ENCODE assay signal across 16 mouse cellular contexts in the genomic region with DNA sequence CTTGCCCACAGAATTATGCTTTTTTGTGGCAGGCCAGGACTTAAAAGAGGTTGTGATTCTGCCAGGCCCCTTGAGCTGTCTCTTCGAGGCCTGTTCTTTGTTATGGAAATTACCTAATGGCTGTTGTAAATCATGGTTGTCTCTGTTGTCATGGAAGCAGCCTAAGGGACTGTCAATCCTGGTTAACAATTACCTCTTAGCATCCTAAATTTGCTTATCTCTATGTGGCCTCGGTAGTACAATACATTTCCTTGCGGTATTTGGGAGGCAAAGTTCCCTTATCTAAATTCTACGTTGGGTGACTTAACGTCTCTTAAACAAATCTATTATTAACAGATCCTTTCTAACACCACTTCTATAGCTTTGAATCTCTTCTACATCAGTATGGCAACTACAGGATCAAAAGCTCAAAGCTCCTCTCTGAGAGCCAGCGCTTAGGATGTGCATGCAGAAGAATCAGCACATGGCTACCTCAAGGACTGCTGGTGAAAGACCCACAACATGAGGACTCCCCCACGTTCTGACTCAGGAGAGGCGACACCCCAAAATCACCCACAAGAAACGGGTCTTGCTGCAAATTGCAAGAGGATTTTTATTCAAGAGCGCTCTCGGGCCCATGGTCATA. TPM values are rescaled to one million over a fixed set of nuclear protein-coding genes. Genes with fewer than 3 reads are reported as not detected.
A peak's percentile ranks its signal among the peaks of the same experiment; 100 is the strongest.
DNase-seq lines count a peak whose midpoint lies in the region; ATAC-seq and TF ChIP-seq lines count a peak whose summit lies in the region.
"Had no signal": no experiment of that assay in that cellular context is flagged by ENCODE, and none has a peak within 500 bp of the region (broad histone marks: within the 10 kb centered on the region; RNA-seq: fewer than 3 reads in every experiment).

No protein-coding gene starts in this region.

- no peak for ATAC-seq in midbrain, postnatal 0 days (ENCODE audit: low FRiP score)
- peak; percentile 77 for ATAC-seq in forebrain, embryonic 13.5 days
- peak; percentile 31; the same call in 1 of the 2 replicates for ATAC-seq in intestine, postnatal 0 days

- WGBS in midbrain, embryonic 10.5 days = 23% methylated on average over 11 of the region's 11 CpGs
- 28% methylated on average over 11 of the region's 11 CpGs for WGBS in midbrain, postnatal 0 days
- WGBS in forebrain, embryonic 13.5 days = 24% methylated on average over 11 of the region's 11 CpGs
- 40% methylated on average over 11 of the region's 11 CpGs for whole genome bisulfite sequencing in intestine, postnatal 0 days

- H3K4me3 ChIP-seq in midbrain, embryonic 10.5 days = peak overlapping the region; percentile 24
- no peak overlapping the region for H3K4me3 ChIP-seq in midbrain, postnatal 0 days (ENCODE audit: low read depth, low read length)
- H3K4me3 ChIP-seq in forebrain, embryonic 13.5 days = no peak overlapping the region
- no peak overlapping the region for H3K4me3 ChIP-seq in intestine, postnatal 0 days (ENCODE audit: low read depth, low read length)
- H3K4me3 ChIP-seq: embryonic facial prominence, embryonic 13.5 days; heart, embryonic 13.5 days; left cerebral cortex, adult 2 months had no signal

- H3K9me3 ChIP-seq in midbrain, embryonic 10.5 days (replicated peaks) = no peaks in the 10 kb centered on the region
- no peaks in the 10 kb centered on the region for H3K9me3 ChIP-seq in midbrain, postnatal 0 days (ENCODE audit: low read length)
- no peaks in the 10 kb centered on the region for H3K9me3 ChIP-seq in forebrain, embryonic 13.5 days (replicated peaks)
- no peaks in the 10 kb centered on the region for H3K9me3 ChIP-seq in intestine, postnatal 0 days (ENCODE audit: control insufficient read depth)
- H3K9me3 ChIP-seq: embryonic facial prominence, embryonic 13.5 days; heart, embryonic 13.5 days had no signal

- peak; percentile 47 for DNase-seq in midbrain, embryonic 10.5 days (ENCODE audit: low spot score)
- no peak for DNase-seq in midbrain, postnatal 0 days (ENCODE audit: low spot score)
- peak; percentile 53 for DNase-seq in yolk sac, embryonic 10.5 days (ENCODE audit: low spot score)
- DNase-seq in cerebellum, adult 11-12 months = no peak
- no peak for DNase-seq in frontal cortex, postnatal 36 days (ENCODE audit: low spot score in 2 of 2)
- no peak for DNase-seq in cerebellum, postnatal 36 days
- DNase-seq: adrenal gland, postnatal 14 days; kidney, postnatal 14 days; right cerebral cortex, adult 18-20 months had no signal

- peaks cover 23% of the 10 kb centered on the region for H3K4me1 ChIP-seq in midbrain, embryonic 10.5 days
- no peaks in the 10 kb centered on the region for H3K4me1 ChIP-seq in midbrain, postnatal 0 days (ENCODE audit: insufficient read depth, low read length)
- peaks cover 10% of the 10 kb centered on the region for H3K4me1 ChIP-seq in forebrain, embryonic 13.5 days
- no peaks in the 10 kb centered on the region for H3K4me1 ChIP-seq in intestine, postnatal 0 days (replicated peaks; ENCODE audit: control insufficient read depth, insufficient read depth, low read length)
- H3K4me1 ChIP-seq: embryonic facial prominence, embryonic 13.5 days had no signal

- no peak overlapping the region for H3K4me2 ChIP-seq in midbrain, postnatal 0 days (ENCODE audit: low read depth, low read length, poor library complexity, severe bottlenecking)
- no peak overlapping the region; the same call in 1 of the 2 replicates for H3K4me2 ChIP-seq in forebrain, embryonic 13.5 days
- no peak overlapping the region for H3K4me2 ChIP-seq in intestine, postnatal 0 days (replicated peaks; ENCODE audit: low read depth)
- H3K4me2 ChIP-seq: embryonic facial prominence, embryonic 13.5 days; heart, embryonic 13.5 days had no signal

- TF ChIP-seq CTCF in midbrain, postnatal 0 days (IDR thresholded peaks at IDR 0.05) = no peak
- TF ChIP-seq CTCF in intestine, postnatal 0 days (IDR thresholded peaks at IDR 0.05; ENCODE audit: low read depth) = no peak

- H3K27me3 ChIP-seq in midbrain, embryonic 10.5 days (ENCODE audit: low read depth, poor library complexity, severe bottlenecking) = no peaks in the 10 kb centered on the region
- no peaks in the 10 kb centered on the region for H3K27me3 ChIP-seq in midbrain, postnatal 0 days (ENCODE audit: insufficient read depth, low read length)
- H3K27me3 ChIP-seq in forebrain, embryonic 13.5 days = no peaks in the 10 kb centered on the region
- H3K27me3 ChIP-seq in intestine, postnatal 0 days (replicated peaks; ENCODE audit: control insufficient read depth, insufficient read depth, low read length) = no peaks in the 10 kb centered on the region
- H3K27me3 ChIP-seq: embryonic facial prominence, embryonic 13.5 days; heart, embryonic 13.5 days had no signal

- no peaks in the 10 kb centered on the region for H3K36me3 ChIP-seq in midbrain, embryonic 10.5 days
- no peaks in the 10 kb centered on the region for H3K36me3 ChIP-seq in midbrain, postnatal 0 days (ENCODE audit: insufficient read depth, low read length)
- H3K36me3 ChIP-seq in forebrain, embryonic 13.5 days (ENCODE audit: poor library complexity, severe bottlenecking) = no peaks in the 10 kb centered on the region
- H3K36me3 ChIP-seq in intestine, postnatal 0 days (ENCODE audit: control insufficient read depth, insufficient read depth) = no peaks in the 10 kb centered on the region
- H3K36me3 ChIP-seq: embryonic facial prominence, embryonic 13.5 days; heart, embryonic 13.5 days had no signal

- H3K9ac ChIP-seq in midbrain, postnatal 0 days (replicated peaks; ENCODE audit: low read length, poor library complexity, severe bottlenecking) = no peak overlapping the region
- H3K9ac ChIP-seq in forebrain, embryonic 13.5 days = no peak overlapping the region
- no peak overlapping the region for H3K9ac ChIP-seq in intestine, postnatal 0 days (ENCODE audit: low read depth, low read length)
- H3K9ac ChIP-seq: embryonic facial prominence, embryonic 13.5 days; heart, embryonic 13.5 days had no signal

- H3K27ac ChIP-seq in midbrain, embryonic 10.5 days (replicated peaks) = peak overlapping the region; percentile 82
- H3K27ac ChIP-seq in midbrain, postnatal 0 days (ENCODE audit: low read depth, low read length) = no peak overlapping the region
- H3K27ac ChIP-seq in forebrain, embryonic 13.5 days = peak overlapping the region; percentile 45; the same call in 1 of the 2 replicates
- no peak overlapping the region for H3K27ac ChIP-seq in intestine, postnatal 0 days (ENCODE audit: low read depth, low read length)
- H3K27ac ChIP-seq: embryonic facial prominence, embryonic 13.5 days; heart, embryonic 13.5 days; left cerebral cortex, adult 2 months had no signal

RNA-seq across cellular contexts. Expression of a gene that starts 6.2 kb away (rescaled TPM):
- 5.2 and 7.5 TPM in 2 replicates for polyA plus RNA-seq in midbrain, embryonic 10.5 days (2016; fragmentation: Nextera tagmentation; extraction: Ambion mirVana)
- total RNA-seq in midbrain, postnatal 0 days (2014; rRNA removed) = 201 and 468 TPM in 2 replicates
- polyA plus RNA-seq in midbrain, postnatal 0 days (2015; fragmentation: Nextera tagmentation; extraction: Ambion mirVana) = 0.39 and 0.51 TPM in 2 replicates
- 5.9 and 6.9 TPM in 2 replicates for polyA plus RNA-seq in forebrain, embryonic 13.5 days (2015; fragmentation: Nextera tagmentation; extraction: Ambion mirVana)
- polyA plus RNA-seq in intestine, postnatal 0 days (2015; fragmentation: Nextera tagmentation; extraction: Ambion mirVana) = 0.51 and 0.76 TPM in 2 replicates
- total RNA-seq: gastrocnemius, adult 8-10 months had no signal
- polyA plus RNA-seq: liver, adult 2 months had no signal

RNA-seq across cellular contexts. Expression of a gene that starts 6.8 kb away (rescaled TPM):
- polyA plus RNA-seq in midbrain, embryonic 10.5 days (2016; fragmentation: Nextera tagmentation; extraction: Ambion mirVana) = 1.0 and 1.2 TPM in 2 replicates
- 304 and 479 TPM in 2 replicates for total RNA-seq in midbrain, postnatal 0 days (2014; rRNA removed)
- 0.32 TPM in 1 of 2 replicates, not detected in the other for polyA plus RNA-seq in midbrain, postnatal 0 days (2015; fragmentation: Nextera tagmentation; extraction: Ambion mirVana)
- 1.3 and 1.9 TPM in 2 replicates for polyA plus RNA-seq in forebrain, embryonic 13.5 days (2015; fragmentation: Nextera tagmentation; extraction: Ambion mirVana)
- 0.40 and 0.42 TPM in 2 replicates for polyA plus RNA-seq in intestine, postnatal 0 days (2015; fragmentation: Nextera tagmentation; extraction: Ambion mirVana)

RNA-seq across cellular contexts. Expression of a gene that starts 10.6 kb away (rescaled TPM):
- 8.9 and 11.3 TPM in 2 replicates for polyA plus RNA-seq in midbrain, embryonic 10.5 days (2016; fragmentation: Nextera tagmentation; extraction: Ambion mirVana)
- 258 and 532 TPM in 2 replicates for total RNA-seq in midbrain, postnatal 0 days (2014; rRNA removed)
- 2.0 TPM in 1 of 2 replicates, not detected in the other for polyA plus RNA-seq in midbrain, postnatal 0 days (2015; fragmentation: Nextera tagmentation; extraction: Ambion mirVana)
- 23.7 and 35.3 TPM in 2 replicates for polyA plus RNA-seq in forebrain, embryonic 13.5 days (2015; fragmentation: Nextera tagmentation; extraction: Ambion mirVana)
- polyA plus RNA-seq in intestine, postnatal 0 days (2015; fragmentation: Nextera tagmentation; extraction: Ambion mirVana) = 2.4 and 2.9 TPM in 2 replicates
- total RNA-seq: gastrocnemius, adult 8-10 months had no signal
- polyA plus RNA-seq: liver, adult 2 months had no signal

RNA-seq across cellular contexts. Expression of a gene that starts 11.8 kb away (rescaled TPM):
- polyA plus RNA-seq in midbrain, embryonic 10.5 days (2016; fragmentation: Nextera tagmentation; extraction: Ambion mirVana) = 12.2 and 21.8 TPM in 2 replicates
- 253 and 398 TPM in 2 replicates for total RNA-seq in midbrain, postnatal 0 days (2014; rRNA removed)
- polyA plus RNA-seq in midbrain, postnatal 0 days (2015; fragmentation: Nextera tagmentation; extraction: Ambion mirVana) = 3.2 and 3.5 TPM in 2 replicates
- 23.7 and 32.4 TPM in 2 replicates for polyA plus RNA-seq in forebrain, embryonic 13.5 days (2015; fragmentation: Nextera tagmentation; extraction: Ambion mirVana)
- 6.1 and 12.0 TPM in 2 replicates for polyA plus RNA-seq in intestine, postnatal 0 days (2015; fragmentation: Nextera tagmentation; extraction: Ambion mirVana)

RNA-seq across cellular contexts. Expression of a gene that starts 12.1 kb away (rescaled TPM):
- polyA plus RNA-seq in midbrain, embryonic 10.5 days (2016; fragmentation: Nextera tagmentation; extraction: Ambion mirVana) = 1.4 and 3.4 TPM in 2 replicates
- total RNA-seq in midbrain, postnatal 0 days (2014; rRNA removed) = 87.0 and 175 TPM in 2 replicates
- not detected in 2 replicates for polyA plus RNA-seq in midbrain, postnatal 0 days (2015; fragmentation: Nextera tagmentation; extraction: Ambion mirVana)
- 1.7 and 4.8 TPM in 2 replicates for polyA plus RNA-seq in forebrain, embryonic 13.5 days (2015; fragmentation: Nextera tagmentation; extraction: Ambion mirVana)
- polyA plus RNA-seq in intestine, postnatal 0 days (2015; fragmentation: Nextera tagmentation; extraction: Ambion mirVana) = 1.9 TPM in 1 of 2 replicates, not detected in the other
- polyA plus RNA-seq: liver, adult 2 months had no signal

Comparison
In these comparisons a context has a peak if more than half of its experiments do, and no peak if none do; other contexts are left out.
1. DNase-seq: peak in midbrain, embryonic 10.5 days (single experiment) and yolk sac, embryonic 10.5 days (single experiment); none in midbrain, postnatal 0 days (single experiment), cerebellum, adult 11-12 months (single experiment), frontal cortex, postnatal 36 days (0 of 2) and cerebellum, postnatal 36 days (0 of 2).
2. H3K27ac ChIP-seq: peak in midbrain, embryonic 10.5 days (single experiment) and forebrain, embryonic 13.5 days (single experiment); none in midbrain, postnatal 0 days (single experiment) and intestine, postnatal 0 days (single experiment).